Mouse (Mus musculus): ENCODE results near the gene Jmjd1c.

DNA sequence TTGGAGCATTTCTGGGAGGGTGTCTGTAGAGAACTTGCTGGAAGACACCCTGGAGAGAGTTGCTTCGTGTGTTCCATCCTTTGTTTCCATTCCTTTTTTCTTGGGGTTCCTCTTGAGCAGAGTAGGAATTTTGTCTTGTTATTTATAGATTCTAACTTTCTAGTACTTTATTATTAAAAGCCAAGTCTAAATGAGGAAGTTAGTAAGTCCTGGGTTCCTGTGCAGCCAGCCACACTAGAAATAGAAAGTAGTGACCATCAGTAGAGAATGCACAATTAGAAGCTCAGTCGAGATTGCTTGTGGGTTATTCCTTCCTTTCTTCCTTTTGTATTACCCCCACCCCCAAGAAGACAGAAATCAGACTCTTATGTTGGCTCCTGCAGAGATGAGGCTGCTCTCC, 27.8 kb downstream of the Jmjd1c start:
- TF ChIP-seq POLR2A (IDR thresholded peaks at IDR 0.05; ENCODE audit: control insufficient read depth, low read depth, low read length) (no peak), CTCF (IDR thresholded peaks at IDR 0.05; ENCODE audit: control insufficient read depth, insufficient read depth, insufficient replicate concordance, low read depth, low read length) (no peak)
